Comparison of ENCODE assay signal across 9 mouse cellular contexts in the genomic region with DNA sequence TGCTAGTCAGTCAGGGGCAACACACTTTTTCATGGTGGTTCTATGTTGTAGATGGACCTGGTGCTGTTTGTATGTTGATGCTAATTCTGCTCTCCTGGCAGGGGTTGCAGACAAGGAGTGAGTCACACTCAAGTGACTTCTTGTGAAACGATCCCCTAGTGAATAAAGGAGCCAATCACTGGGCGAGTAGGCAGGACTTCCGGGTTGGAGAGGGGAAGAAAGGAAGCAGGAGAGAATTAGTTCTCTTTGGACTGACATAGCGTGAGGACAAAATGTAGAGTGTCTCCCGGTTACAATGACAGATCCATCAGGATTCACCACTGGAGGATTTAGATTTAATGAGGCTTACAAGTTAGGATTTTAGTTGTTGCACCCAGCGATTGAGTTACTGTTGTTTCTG. TPM values are rescaled to one million over a fixed set of nuclear protein-coding genes. Genes with fewer than 3 reads are reported as not detected.
DNase-seq lines count a peak whose midpoint lies in the region; ATAC-seq and TF ChIP-seq lines count a peak whose summit lies in the region.
"Had no signal": no experiment of that assay in that cellular context is flagged by ENCODE, and none has a peak within 500 bp of the region (broad histone marks: within the 10 kb centered on the region; RNA-seq: fewer than 3 reads in every experiment).

No protein-coding gene starts in this region.

- WGBS in kidney, adult 2 months = 63% methylated on average over 6 of the region's 6 CpGs
- 75% methylated on average over 6 of the region's 6 CpGs for WGBS in heart, embryonic 13.5 days
- 81% methylated on average over 6 of the region's 6 CpGs for WGBS in hindbrain, embryonic 12.5 days
- WGBS in stomach, postnatal 0 days = 76% methylated on average over 6 of the region's 6 CpGs

- H3K4me3 ChIP-seq in kidney, adult 2 months (ENCODE audit: insufficient read depth, low read depth, low read length) = no peak overlapping the region
- H3K4me3 ChIP-seq in heart, embryonic 13.5 days = no peak overlapping the region
- no peak overlapping the region for H3K4me3 ChIP-seq in hindbrain, embryonic 12.5 days
- H3K4me3 ChIP-seq in stomach, postnatal 0 days (ENCODE audit: low read depth, low read length) = no peak overlapping the region

- H3K4me1 ChIP-seq in kidney, adult 2 months (ENCODE audit: control insufficient read depth, insufficient read depth, low read length) = peaks cover 3% of the 10 kb centered on the region; the same call in 1 of the 2 replicates
- H3K4me1 ChIP-seq in heart, embryonic 13.5 days = peaks cover 65% of the 10 kb centered on the region
- H3K4me1 ChIP-seq in hindbrain, embryonic 12.5 days = peaks cover 7% of the 10 kb centered on the region
- no peaks in the 10 kb centered on the region for H3K4me1 ChIP-seq in stomach, postnatal 0 days (replicated peaks; ENCODE audit: control insufficient read depth, insufficient read depth)

- H3K27me3 ChIP-seq in kidney, adult 2 months (replicated peaks; ENCODE audit: control insufficient read depth, insufficient read depth, low read length) = no peaks in the 10 kb centered on the region
- no peaks in the 10 kb centered on the region for H3K27me3 ChIP-seq in heart, embryonic 13.5 days (replicated peaks)
- no peaks in the 10 kb centered on the region for H3K27me3 ChIP-seq in hindbrain, embryonic 12.5 days
- H3K27me3 ChIP-seq in stomach, postnatal 0 days (ENCODE audit: control insufficient read depth, insufficient read depth, low read length) = no peaks in the 10 kb centered on the region

- no peak for ATAC-seq in heart, embryonic 13.5 days (ENCODE audit: extremely low read depth, insufficient number of reproducible peaks, low FRiP score, low TSS enrichment)
- peak; percentile 63 for ATAC-seq in megakaryocyte, adult 5-6 weeks (ENCODE audit: poor library complexity, severe bottlenecking)
- no peak for ATAC-seq in hindbrain, embryonic 12.5 days (ENCODE audit: low FRiP score)
- no peak for ATAC-seq in stomach, postnatal 0 days (ENCODE audit: low FRiP score, low TSS enrichment)

- TF ChIP-seq EP300 in stomach, postnatal 0 days (optimal IDR thresholded peaks at IDR 0.05) = no peak

- H3K9me3 ChIP-seq in heart, embryonic 13.5 days = no peaks in the 10 kb centered on the region
- H3K9me3 ChIP-seq in hindbrain, embryonic 12.5 days (replicated peaks) = no peaks in the 10 kb centered on the region
- H3K9me3 ChIP-seq in stomach, postnatal 0 days (ENCODE audit: control insufficient read depth, low read length) = no peaks in the 10 kb centered on the region

- peak; percentile 15 for DNase-seq in kidney, adult 2 months
- no peak for DNase-seq in kidney, postnatal 25 days
- DNase-seq in adrenal gland, postnatal 25 days = peak; percentile 21
- DNase-seq in stomach, postnatal 0 days (ENCODE audit: low spot score) = no peak
- DNase-seq in cerebellum, postnatal 25 days = no peak
- DNase-seq: lung, embryonic 14.5 days had no signal

- no peaks in the 10 kb centered on the region for H3K36me3 ChIP-seq in kidney, adult 2 months (ENCODE audit: control insufficient read depth, insufficient read depth, low read length)
- H3K36me3 ChIP-seq in heart, embryonic 13.5 days = peaks cover 18% of the 10 kb centered on the region
- 0 out of 2 replicates have a peak, but pooled peaks cover 7% of the 10 kb centered on the region for H3K36me3 ChIP-seq in hindbrain, embryonic 12.5 days
- H3K36me3 ChIP-seq in stomach, postnatal 0 days (ENCODE audit: control insufficient read depth, insufficient read depth, low read length) = no peaks in the 10 kb centered on the region

- H3K4me2 ChIP-seq in heart, embryonic 13.5 days = no peak overlapping the region
- no peak overlapping the region for H3K4me2 ChIP-seq in hindbrain, embryonic 12.5 days (replicated peaks)
- no peak overlapping the region for H3K4me2 ChIP-seq in stomach, postnatal 0 days (replicated peaks; ENCODE audit: low read depth)
- H3K4me2 ChIP-seq: lung, embryonic 14.5 days had no signal

- TF ChIP-seq POLR2A in kidney, adult 2 months (IDR thresholded peaks at IDR 0.05; ENCODE audit: low read depth, low read length) = no peak

- TF ChIP-seq CTCF in kidney, adult 2 months (conservative IDR thresholded peaks at IDR 0.05; ENCODE audit: insufficient read depth, insufficient read length, low read depth, low read length) = no peak
- no peak for TF ChIP-seq CTCF in stomach, postnatal 0 days (IDR thresholded peaks at IDR 0.05; ENCODE audit: low read depth)

- H3K27ac ChIP-seq in kidney, adult 2 months (ENCODE audit: insufficient read depth, low read depth, low read length) = no peak overlapping the region
- H3K27ac ChIP-seq in heart, embryonic 13.5 days (replicated peaks) = peak overlapping the region; percentile 97
- H3K27ac ChIP-seq in hindbrain, embryonic 12.5 days = no peak overlapping the region
- H3K27ac ChIP-seq in stomach, postnatal 0 days (replicated peaks) = no peak overlapping the region

- H3K9ac ChIP-seq in heart, embryonic 13.5 days = no peak overlapping the region
- H3K9ac ChIP-seq in hindbrain, embryonic 12.5 days = no peak overlapping the region
- no peak overlapping the region for H3K9ac ChIP-seq in stomach, postnatal 0 days (ENCODE audit: low read length)
- H3K9ac ChIP-seq: lung, embryonic 14.5 days had no signal

RNA-seq across cellular contexts. Expression of a gene that starts 37.7 kb away (rescaled TPM):
- polyA plus RNA-seq in kidney, adult 2 months (2012; rRNA removed) = 3.1 and 3.6 TPM in 2 replicates
- 19.6 and 21.5 TPM in 2 replicates for total RNA-seq in adrenal gland, postnatal 25 days (2021)
- polyA plus RNA-seq in heart, embryonic 13.5 days (2015; fragmentation: Nextera tagmentation; extraction: Ambion mirVana) = 126 and 154 TPM in 2 replicates
- total RNA-seq in megakaryocyte, adult 5-6 weeks (2015) = 39.5 and 46.9 TPM in 2 replicates
- 74.0 and 91.2 TPM in 2 replicates for total RNA-seq in megakaryocyte, adult 5-6 weeks (2017)
- polyA plus RNA-seq in hindbrain, embryonic 12.5 days (2016; fragmentation: Nextera tagmentation; extraction: Ambion mirVana) = 51.2 and 52.6 TPM in 2 replicates
- polyA plus RNA-seq in stomach, postnatal 0 days (2015; fragmentation: Nextera tagmentation; extraction: Ambion mirVana) = 24.8 and 29.0 TPM in 2 replicates

RNA-seq across cellular contexts. Expression of a gene that starts 37.9 kb away (rescaled TPM):
- polyA plus RNA-seq in kidney, adult 2 months (2012; rRNA removed) = 11.4 and 12.0 TPM in 2 replicates
- total RNA-seq in adrenal gland, postnatal 25 days (2021) = 40.7 and 42.0 TPM in 2 replicates
- 14.5 and 16.3 TPM in 2 replicates for polyA plus RNA-seq in heart, embryonic 13.5 days (2015; fragmentation: Nextera tagmentation; extraction: Ambion mirVana)
- 57.1 and 60.8 TPM in 2 replicates for total RNA-seq in megakaryocyte, adult 5-6 weeks (2015)
- 61.7 and 71.4 TPM in 2 replicates for total RNA-seq in megakaryocyte, adult 5-6 weeks (2017)
- polyA plus RNA-seq in hindbrain, embryonic 12.5 days (2016; fragmentation: Nextera tagmentation; extraction: Ambion mirVana) = 28.4 and 30.4 TPM in 2 replicates
- polyA plus RNA-seq in stomach, postnatal 0 days (2015; fragmentation: Nextera tagmentation; extraction: Ambion mirVana) = 5.8 and 6.0 TPM in 2 replicates

RNA-seq across cellular contexts. Expression of a gene that starts 56.2 kb away (rescaled TPM):
- polyA plus RNA-seq in kidney, adult 2 months (2012; rRNA removed) = 111 and 127 TPM in 2 replicates
- 168 and 199 TPM in 2 replicates for total RNA-seq in adrenal gland, postnatal 25 days (2021)
- polyA plus RNA-seq in heart, embryonic 13.5 days (2015; fragmentation: Nextera tagmentation; extraction: Ambion mirVana) = 69.1 and 78.1 TPM in 2 replicates
- 124 and 135 TPM in 2 replicates for total RNA-seq in megakaryocyte, adult 5-6 weeks (2015)
- 167 and 180 TPM in 2 replicates for total RNA-seq in megakaryocyte, adult 5-6 weeks (2017)
- polyA plus RNA-seq in hindbrain, embryonic 12.5 days (2016; fragmentation: Nextera tagmentation; extraction: Ambion mirVana) = 80.8 and 82.4 TPM in 2 replicates
- 97.1 and 107 TPM in 2 replicates for polyA plus RNA-seq in stomach, postnatal 0 days (2015; fragmentation: Nextera tagmentation; extraction: Ambion mirVana)

Comparison
In these comparisons a context has a peak if more than half of its experiments do, and no peak if none do; other contexts are left out.
1. DNase-seq: peak in kidney, adult 2 months (single experiment) and adrenal gland, postnatal 25 days (single experiment); none in kidney, postnatal 25 days (0 of 2), stomach, postnatal 0 days (single experiment) and cerebellum, postnatal 25 days (0 of 2).